Mouse (Mus musculus) brain, embryonic 14.5 days (tissue): ENCODE results near the gene Stox2.

ENCODE experiments used
- CTCF ChIP-seq: fragments of 200-500 bp; IDR thresholded peaks from 2 replicates; pipeline ENCODE4 v1.5.1; 2012; ENCODE audit warnings: inconsistent platforms, mild to moderate bottlenecking, moderate library complexity, borderline replicate concordance; ENCODE audit not compliant: insufficient read depth, insufficient read length; ENCODE audit errors: extremely low read depth
- POLR2A ChIP-seq: fragments of 200-500 bp; IDR thresholded peaks from 2 replicates; pipeline ENCODE4 v1.6.1; 2012; ENCODE audit warnings: mild to moderate bottlenecking, inconsistent platforms, borderline replicate concordance; ENCODE audit not compliant: poor library complexity, insufficient read depth, insufficient read length, severe bottlenecking; ENCODE audit errors: extremely low read depth

GRCm38 (mm10) chr8:47381216-47381615 is 64.9 kb downstream of the Stox2 start:
- TF ChIP-seq CTCF (no peak), POLR2A (no peak)
